Comparison of ENCODE assay signal across 15 mouse cellular contexts in the genomic region with DNA sequence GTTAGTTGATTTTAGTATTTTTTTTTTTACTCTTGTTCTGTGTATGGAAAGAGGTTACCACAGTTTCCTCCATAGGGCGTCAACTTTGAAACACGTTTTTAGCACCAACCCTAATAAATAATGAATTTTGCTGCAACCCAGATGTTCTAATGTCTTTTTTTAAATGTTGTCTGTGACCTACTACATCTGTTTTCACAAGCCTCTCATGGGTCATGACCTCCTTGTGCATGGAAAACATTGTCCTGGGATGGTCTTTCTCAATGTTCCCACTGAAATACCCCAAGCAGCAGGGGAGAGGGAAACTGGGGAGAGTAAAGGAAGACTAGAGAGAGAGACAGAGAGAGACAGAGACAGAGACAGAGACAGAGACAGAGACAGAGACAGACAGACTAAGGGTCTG.
"Had no signal": no experiment of that assay in that cellular context is flagged by ENCODE, and none has a peak within 500 bp of the region (broad histone marks: within the 10 kb centered on the region; RNA-seq: fewer than 3 reads in every experiment).

No protein-coding gene starts in this region.

- H3K9ac ChIP-seq: kidney, embryonic 15.5 days; limb, embryonic 15.5 days; liver, embryonic 12.5 days; lung, embryonic 15.5 days; midbrain, embryonic 15.5 days; neural tube, embryonic 12.5 days; stomach, embryonic 15.5 days had no signal

- H3K27me3 ChIP-seq: kidney, embryonic 15.5 days; limb, embryonic 15.5 days; liver, embryonic 12.5 days; lung, embryonic 15.5 days; megakaryocyte, embryonic 14.5 days; midbrain, embryonic 15.5 days; neural tube, embryonic 12.5 days; stomach, embryonic 15.5 days had no signal

- H3K4me3 ChIP-seq: kidney, embryonic 15.5 days; left cerebral cortex, adult 2 months; limb, embryonic 15.5 days; liver, embryonic 12.5 days; lung, embryonic 15.5 days; midbrain, embryonic 15.5 days; neural tube, embryonic 12.5 days; stomach, embryonic 15.5 days had no signal

- DNase-seq: kidney, adult 18-20 months; kidney, postnatal 4 days; lung, postnatal 36 days; right cerebral cortex, postnatal 4 days; thymus, postnatal 36 days had no signal

- H3K4me2 ChIP-seq: kidney, embryonic 15.5 days; limb, embryonic 15.5 days; liver, embryonic 12.5 days; lung, embryonic 15.5 days; midbrain, embryonic 11.5 days; midbrain, embryonic 15.5 days; neural tube, embryonic 12.5 days; stomach, embryonic 15.5 days had no signal

- H3K36me3 ChIP-seq: kidney, embryonic 15.5 days; limb, embryonic 15.5 days; liver, embryonic 12.5 days; lung, embryonic 15.5 days; midbrain, embryonic 15.5 days; neural tube, embryonic 12.5 days; stomach, embryonic 15.5 days had no signal

- H3K4me1 ChIP-seq: limb, embryonic 15.5 days; liver, embryonic 12.5 days; midbrain, embryonic 15.5 days; stomach, embryonic 15.5 days had no signal

- H3K9me3 ChIP-seq: kidney, embryonic 15.5 days; limb, embryonic 15.5 days; liver, embryonic 12.5 days; lung, embryonic 15.5 days; megakaryocyte, embryonic 14.5 days; midbrain, embryonic 15.5 days; neural tube, embryonic 12.5 days; stomach, embryonic 15.5 days had no signal

- H3K27ac ChIP-seq: kidney, embryonic 15.5 days; left cerebral cortex, adult 2 months; liver, embryonic 12.5 days; lung, embryonic 15.5 days; midbrain, embryonic 15.5 days; neural tube, embryonic 12.5 days; stomach, embryonic 15.5 days had no signal

- ATAC-seq: liver, embryonic 12.5 days; midbrain, embryonic 15.5 days had no signal
